Mouse (Mus musculus) ES-Bruce4 (cell line): ENCODE results near the gene Nup133.

ENCODE experiments used
- CTCF ChIP-seq: IDR thresholded peaks from one replicate; pipeline ENCODE4 v1.8.1; 2011; ENCODE audit warnings: low read depth, low read length
- POLR2A ChIP-seq: IDR thresholded peaks from one replicate; pipeline ENCODE4 v1.8.1; 2011; ENCODE audit warnings: low read length; ENCODE audit not compliant: insufficient read depth

GRCm38 (mm10) chr8:123895230-123895629, 53.8 kb downstream of the Nup133 start:
- TF ChIP-seq POLR2A (no peak), CTCF (no peak)
